ENCODE assay signal across 19 mouse cellular contexts in genomic region chr6:58912842-58913241, GRCm38 (mm10).
"Had no signal": no experiment of that assay in that cellular context is flagged by ENCODE, and none has a peak within 500 bp of the region (broad histone marks: within the 10 kb centered on the region; RNA-seq: fewer than 3 reads in every experiment).

No protein-coding gene starts in this region.

- H3K4me3 ChIP-seq: midbrain, embryonic 10.5 days; midbrain, embryonic 12.5 days; myocyte; neural tube, embryonic 13.5 days; neural tube, embryonic 15.5 days had no signal

- H3K27me3 ChIP-seq: midbrain, embryonic 12.5 days; neural tube, embryonic 13.5 days; neural tube, embryonic 15.5 days had no signal

- H3K4me2 ChIP-seq: lung, embryonic 14.5 days; midbrain, embryonic 12.5 days; neural tube, embryonic 13.5 days; neural tube, embryonic 15.5 days had no signal

- H3K27ac ChIP-seq: midbrain, embryonic 10.5 days; midbrain, embryonic 12.5 days; neural tube, embryonic 13.5 days; neural tube, embryonic 15.5 days had no signal

- ATAC-seq: midbrain, embryonic 16.5 days had no signal

- DNase-seq: lung, adult 18-20 months; lung, postnatal 10 days; lung, postnatal 4 days; midbrain, embryonic 14.5 days; retina, postnatal 1 day; right cerebral cortex, adult 18-20 months; right cerebral cortex, postnatal 25 days; right cerebral cortex, postnatal 4 days; spleen, adult 18-20 months; thymus, adult 18-20 months; thymus, postnatal 14 days; thymus, postnatal 36 days had no signal

- H3K4me1 ChIP-seq: midbrain, embryonic 10.5 days; midbrain, embryonic 12.5 days; neural tube, embryonic 13.5 days; neural tube, embryonic 15.5 days had no signal

- H3K9ac ChIP-seq: lung, embryonic 14.5 days; midbrain, embryonic 12.5 days; neural tube, embryonic 13.5 days; neural tube, embryonic 15.5 days had no signal

- H3K9me3 ChIP-seq: midbrain, embryonic 10.5 days; midbrain, embryonic 12.5 days; neural tube, embryonic 13.5 days; neural tube, embryonic 15.5 days had no signal

- H3K36me3 ChIP-seq: midbrain, embryonic 10.5 days; midbrain, embryonic 12.5 days had no signal
